Mouse (Mus musculus) thymus, postnatal 36 days (tissue): ENCODE measurements around the gene Ttpal.

Source experiments
- DNase-seq, 2 experiments: peaks; one replicate each; pipeline ENCODE4 v3.0.0; 2022; ENCODE audit warnings: mixed read lengths in 2 of 2

Gene Ttpal

GRCm38 (mm10) chr2:163663930-163664329, 61.8 kb downstream of the Ttpal start:
- DNase-seq: no peak

- DNase-seq: no peak
These were observed 64.9 kb downstream of the Ttpal start for GRCm38 (mm10) chr2:163667045-163667444.
